Mouse (Mus musculus) urinary bladder, postnatal 25 days (tissue): Measurements from ENCODE around the gene Cd300ld5.
A peak's percentile ranks its signal among the peaks of the same experiment; 100 is the strongest.
"Not testable (repeated sequence)": the region's sequence is repeated elsewhere in the genome, so short reads cannot be mapped to it uniquely, and the experiment has no call there.

Experiments used
- DNase-seq: peaks from one replicate; pipeline ENCODE4 v3.0.0; 2022; ENCODE audit warnings: low spot score

Cd300ld5 gene

DNA sequence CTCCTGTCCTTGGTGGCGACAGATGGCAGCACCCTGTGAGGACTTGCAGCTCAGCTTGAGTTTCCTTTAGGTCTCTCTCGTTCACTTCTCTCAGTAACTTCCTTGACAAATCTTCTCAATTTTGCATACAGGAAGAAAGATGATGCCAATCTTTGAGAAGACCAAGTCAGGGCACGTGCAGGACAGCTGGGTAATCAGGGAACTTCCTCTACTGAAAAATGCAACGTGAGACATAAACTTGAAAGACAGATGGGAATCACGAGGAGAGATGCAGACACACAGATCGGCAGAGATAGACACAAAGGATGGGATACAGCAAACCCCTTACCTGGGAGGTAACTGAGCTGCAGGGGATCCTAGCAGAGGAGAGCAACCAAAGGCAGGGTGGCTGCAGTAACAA is at the start of gene Cd300ld5:
Gene Cd300ld5 (minus strand): TSS at position 101 of the 400 bp plus-strand sequence.
- not testable (repeated sequence) for DNase-seq

DNA sequence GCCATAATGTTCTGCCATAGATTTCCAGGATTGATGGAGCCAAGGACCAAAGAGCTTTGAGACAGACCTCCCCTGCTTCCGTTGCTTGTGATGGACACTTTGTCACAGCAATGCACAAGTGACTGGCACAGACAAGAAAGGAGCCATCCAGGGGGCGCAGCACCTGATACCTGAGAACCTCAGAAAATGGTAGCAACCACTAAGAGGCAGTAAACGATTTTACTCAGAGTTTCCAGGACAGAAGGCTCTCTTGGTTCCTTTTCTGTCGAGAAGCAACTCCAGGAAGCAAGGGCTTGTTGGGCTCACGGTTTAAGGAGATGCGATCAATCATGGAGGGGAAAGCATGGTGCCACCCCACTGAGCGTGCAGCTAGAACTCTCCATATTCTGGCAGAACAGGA is 48.6 kb upstream of the Cd300ld5 start:
- no peak for DNase-seq

DNA sequence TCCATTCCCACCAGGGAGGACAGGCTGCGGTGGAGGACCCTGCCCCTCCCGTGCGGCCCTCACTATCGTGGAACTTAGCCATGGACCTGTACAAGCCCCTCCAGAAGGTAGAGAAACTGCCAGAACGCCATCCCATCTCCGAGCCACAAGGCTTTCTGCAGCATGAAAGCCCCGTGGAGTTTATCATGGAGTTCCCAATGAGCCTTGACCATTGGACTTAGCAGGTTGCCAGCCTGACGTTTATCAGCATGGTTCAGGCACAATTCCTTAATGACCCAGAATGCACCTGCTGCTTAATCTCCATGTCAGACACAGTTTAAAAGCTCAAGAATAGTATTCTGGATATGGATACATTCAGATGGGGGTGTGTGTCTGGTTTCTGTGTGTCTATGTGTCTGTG is 47.5 kb upstream of the Cd300ld5 start:
- no peak for DNase-seq

DNA sequence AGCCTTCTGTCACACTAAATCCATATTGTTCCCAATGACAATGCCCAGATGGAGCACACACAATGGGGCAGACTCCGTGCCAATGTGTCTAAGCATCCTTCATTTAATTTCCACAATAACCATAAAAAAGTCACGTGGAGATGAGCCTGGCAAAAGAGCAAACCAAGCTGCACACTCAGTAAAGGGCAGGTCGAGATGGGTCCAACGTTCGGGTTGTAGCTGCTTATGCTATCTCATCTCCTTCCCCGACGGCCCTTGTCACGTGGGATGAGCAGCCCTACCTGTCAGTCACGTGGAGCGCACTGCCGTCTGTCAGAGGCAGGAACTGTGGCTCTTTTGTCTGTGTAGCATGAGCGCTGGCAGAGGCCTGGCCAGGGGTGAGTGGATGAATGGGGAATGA is 47.0 kb upstream of the Cd300ld5 start:
- DNase-seq: no peak

GRCm38 (mm10) chr11:115083376-115084139 is 46.0 kb upstream of the Cd300ld5 start:
- DNase-seq: peak; percentile 75

- DNase-seq: no peak
Measured at GRCm38 (mm10) chr11:115082196-115082595, 44.6 kb upstream of the Cd300ld5 start.

DNA sequence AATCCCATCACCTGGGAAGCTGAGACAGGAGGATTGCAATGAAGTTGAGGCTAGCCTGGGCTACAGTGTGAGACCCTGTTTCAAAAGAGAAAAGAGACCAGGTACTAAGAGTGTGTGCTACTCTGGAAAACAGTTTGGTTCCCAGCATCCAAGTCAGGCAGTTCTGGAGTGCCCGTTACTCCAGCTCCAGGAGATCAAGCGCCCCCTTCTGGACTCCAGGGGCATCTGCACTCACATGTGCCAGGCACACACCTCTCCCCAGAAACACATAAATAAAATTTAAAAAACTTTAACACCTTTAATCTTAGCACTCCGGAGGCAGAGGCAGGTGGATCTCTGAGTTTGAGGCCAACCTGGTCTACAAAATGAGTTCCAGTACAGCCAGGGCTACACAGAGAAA is 43.8 kb upstream of the Cd300ld5 start:
- DNase-seq: no peak

GRCm38 (mm10) chr11:115080886-115081285 is 43.3 kb upstream of the Cd300ld5 start:
- DNase-seq: peak; percentile 14

DNA sequence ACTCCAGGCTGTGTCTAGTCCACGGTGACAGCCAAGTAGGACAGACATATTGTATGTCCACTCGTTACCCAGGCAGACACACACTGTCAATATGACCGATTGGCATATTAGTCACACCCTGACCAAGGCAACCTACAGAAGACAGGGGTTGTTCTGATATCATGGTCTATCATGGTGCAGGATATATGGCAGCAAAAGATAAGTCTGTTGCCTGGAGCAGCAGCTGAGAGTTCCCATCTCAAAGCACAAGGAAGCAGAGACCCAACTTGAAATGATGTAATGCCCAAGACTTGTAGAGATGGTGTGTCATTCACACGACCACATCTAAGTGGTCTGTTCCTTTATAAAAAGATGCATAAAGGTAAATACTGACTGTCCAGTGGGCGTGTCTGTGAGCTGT is 41.1 kb upstream of the Cd300ld5 start:
- no peak for DNase-seq

DNA sequence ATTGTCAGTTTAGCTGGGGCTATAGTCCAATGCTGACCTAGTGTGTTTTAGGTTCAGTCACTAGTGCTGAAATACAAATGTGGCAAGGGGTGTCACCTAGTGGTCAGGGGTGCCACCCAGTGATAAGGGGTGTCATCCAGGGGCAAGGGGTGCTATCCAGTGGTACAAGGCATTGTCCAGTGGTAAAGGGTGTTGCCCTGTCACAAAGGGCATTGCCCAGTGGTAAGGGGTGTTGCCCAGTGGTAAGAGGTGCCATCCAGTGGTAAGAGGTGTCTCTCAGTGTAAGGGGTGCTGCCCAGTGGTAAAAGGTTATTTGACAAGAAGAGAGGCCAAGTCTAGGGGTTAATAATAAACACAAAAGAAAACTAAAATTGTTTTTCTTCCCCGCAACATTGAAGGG is 39.9 kb upstream of the Cd300ld5 start:
- no peak for DNase-seq

DNA sequence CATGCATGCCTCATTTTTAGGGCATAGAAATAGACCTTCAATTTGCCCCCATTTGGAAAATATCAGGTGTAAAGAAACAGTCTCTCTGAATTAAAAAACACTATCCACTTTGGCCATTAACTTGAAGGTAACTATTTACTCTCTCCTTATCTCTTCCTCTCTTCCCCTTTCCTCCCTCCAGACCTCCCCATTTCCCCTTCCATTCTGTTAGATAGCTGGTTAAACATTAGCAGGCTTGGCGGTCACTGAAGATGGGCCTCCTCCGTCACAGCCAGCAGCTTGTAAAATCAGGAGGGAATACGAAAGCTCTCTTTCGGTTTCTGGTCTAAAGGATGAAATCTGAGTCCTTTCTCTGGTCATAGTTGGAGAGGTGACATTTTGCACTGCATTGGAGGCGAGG is 38.3 kb upstream of the Cd300ld5 start:
- DNase-seq: no peak

- DNase-seq: no peak
Measured at GRCm38 (mm10) chr11:115075407-115075806, 37.8 kb upstream of the Cd300ld5 start.

DNA sequence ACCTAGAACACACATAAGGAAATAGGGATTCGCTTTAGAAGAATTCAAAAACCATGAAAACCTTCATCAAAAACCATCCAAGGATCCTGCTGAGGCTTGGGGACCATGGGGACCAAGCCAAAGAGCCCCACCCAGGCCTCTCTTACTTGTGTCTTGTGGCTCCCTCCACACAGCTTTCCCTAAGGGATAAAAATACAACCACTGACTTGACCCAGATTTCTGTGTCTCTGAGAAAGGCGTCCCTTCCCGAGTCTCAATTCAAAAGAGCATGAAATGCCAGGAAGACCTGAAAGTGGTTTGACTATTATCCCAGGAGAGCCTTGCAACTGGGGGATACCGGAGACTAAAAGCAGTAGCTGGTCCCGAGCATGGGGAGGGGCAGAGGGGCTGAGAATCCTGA is 35.4 kb upstream of the Cd300ld5 start:
- DNase-seq: no peak

GRCm38 (mm10) chr11:115071631-115072294 is 34.2 kb upstream of the Cd300ld5 start:
- peak; percentile 16 for DNase-seq

DNA sequence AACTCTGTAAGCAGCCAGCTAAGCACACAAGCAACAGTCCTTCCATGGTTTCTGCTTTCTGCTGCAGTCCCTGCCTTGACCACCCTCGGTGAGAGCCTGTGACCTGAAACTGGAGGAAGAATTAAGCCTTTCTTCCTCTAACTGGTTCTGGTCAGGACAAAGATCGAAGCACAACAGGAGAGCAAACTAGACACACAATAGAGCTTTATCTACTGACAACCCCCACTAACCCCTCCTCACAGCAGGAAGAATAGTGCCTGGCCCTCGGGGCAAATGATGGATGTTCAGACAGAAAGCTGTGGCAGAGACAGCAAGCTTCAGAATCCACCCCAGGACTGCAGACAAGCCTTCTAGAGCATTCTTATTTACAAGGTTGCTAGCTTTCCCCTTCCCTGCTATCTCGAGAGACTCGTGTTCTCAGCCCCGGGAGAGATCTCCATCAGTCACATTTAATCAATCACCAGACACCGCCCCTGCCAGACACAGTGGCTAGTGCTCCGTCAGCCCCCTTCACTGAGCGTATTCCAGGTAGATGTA is 33.5 kb upstream of the Cd300ld5 start:
- DNase-seq: no peak

DNA sequence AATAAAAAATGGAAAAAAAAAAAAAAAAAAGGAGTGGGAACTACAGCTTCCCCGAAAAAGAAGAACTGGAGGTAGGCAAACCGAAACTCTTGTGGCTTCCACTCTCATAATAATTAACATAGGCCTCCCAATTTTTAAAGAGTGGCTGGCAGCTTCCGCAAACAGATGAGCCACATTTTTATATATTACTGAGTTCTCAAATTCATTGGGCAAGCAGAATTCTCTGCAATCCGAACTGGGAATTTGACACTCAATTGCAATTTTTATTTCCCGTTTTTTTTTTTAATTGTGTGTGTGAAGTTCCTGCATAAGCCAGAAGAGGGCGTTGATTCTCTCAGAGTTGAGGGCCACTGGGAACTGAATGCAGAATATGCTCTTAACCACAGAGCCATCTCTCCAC is 29.2 kb upstream of the Cd300ld5 start:
- DNase-seq: no peak

DNA sequence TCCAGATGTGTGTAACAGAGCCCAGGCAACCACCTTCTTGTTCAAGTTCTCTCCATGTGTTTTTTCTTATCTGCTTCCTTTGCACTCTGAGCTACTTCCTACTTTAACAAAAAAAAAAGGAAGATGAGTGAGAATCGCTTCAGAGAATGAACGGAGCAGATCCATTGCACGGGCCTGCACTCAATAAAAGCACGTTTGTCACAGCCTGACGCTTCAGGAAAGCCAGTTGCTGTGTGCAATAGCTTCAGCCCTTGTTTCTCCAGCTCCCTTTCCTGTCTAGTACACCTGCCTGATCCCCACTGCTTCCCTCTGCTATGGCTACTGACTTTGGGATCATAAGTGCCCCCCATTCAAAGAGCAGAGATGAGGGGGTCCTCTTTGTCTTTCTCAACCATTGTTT is 24.5 kb upstream of the Cd300ld5 start, which contains the start of gene Cd300e:
Gene Cd300e (minus strand): TSS at position 101 of the 400 bp plus-strand sequence.
- no peak for DNase-seq

DNA sequence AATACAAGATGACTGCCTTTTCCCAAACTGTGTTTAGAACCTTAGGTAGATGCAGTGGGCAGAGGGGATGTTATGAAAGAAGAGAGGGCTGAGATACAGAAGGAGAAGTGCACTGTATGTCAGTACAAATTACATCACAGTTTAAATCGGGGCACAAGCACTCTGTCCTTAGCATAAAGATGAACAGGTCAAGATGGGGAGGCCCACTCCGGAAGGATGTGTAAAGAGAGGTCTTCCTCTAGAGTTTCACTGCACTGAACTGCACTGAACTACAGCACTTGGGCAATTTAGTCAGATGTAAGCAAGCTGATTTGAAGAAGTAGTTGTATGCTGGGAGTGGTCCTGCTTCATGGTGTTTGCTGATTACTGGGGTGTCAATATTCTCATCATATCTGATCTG is 22.2 kb upstream of the Cd300ld5 start:
- no peak for DNase-seq

DNA sequence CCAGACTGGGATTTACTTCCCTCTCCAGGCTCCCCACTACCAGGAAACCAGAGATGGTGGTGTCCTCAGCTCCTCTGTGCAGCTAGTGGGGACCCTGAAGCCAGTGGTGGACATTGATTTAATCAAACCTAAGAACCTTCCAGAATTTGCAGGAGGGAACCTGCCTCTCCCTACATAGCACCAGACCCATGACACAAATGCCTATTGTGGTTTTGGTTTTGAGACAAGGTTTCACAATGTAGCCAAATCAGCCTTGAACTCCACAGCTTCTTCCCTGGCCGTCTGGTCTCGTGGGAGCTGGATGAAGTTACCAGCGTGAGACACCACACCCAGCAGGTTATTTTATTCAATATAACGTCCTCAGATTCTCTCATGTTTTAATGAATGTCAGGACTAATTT is 21.1 kb upstream of the Cd300ld5 start:
- no peak for DNase-seq

DNA sequence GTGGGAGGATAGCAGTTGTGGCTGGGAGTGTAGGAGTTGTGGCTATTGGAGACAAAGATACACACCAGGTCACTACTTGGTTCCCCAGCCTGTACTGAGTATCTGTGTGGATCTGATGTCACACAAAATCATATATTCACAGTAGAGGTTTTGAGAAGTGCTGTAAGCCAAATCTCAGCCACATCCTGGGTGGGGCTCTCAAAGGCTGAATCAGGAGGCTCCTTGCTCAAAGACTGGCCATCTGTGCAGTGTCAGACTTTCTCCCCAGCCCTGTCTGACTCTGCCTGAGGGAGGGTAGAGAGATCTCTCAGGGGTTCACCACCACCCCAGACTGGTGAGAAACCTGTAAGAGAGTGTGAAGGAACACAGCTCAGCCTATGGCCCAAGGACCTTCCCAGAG is 17.0 kb upstream of the Cd300ld5 start:
- no peak for DNase-seq

GRCm38 (mm10) chr11:115052991-115053390 is 15.4 kb upstream of the Cd300ld5 start:
- DNase-seq: no peak

- DNase-seq: peak; percentile 18
Measured at GRCm38 (mm10) chr11:115052206-115052605, 14.6 kb upstream of the Cd300ld5 start.

DNA sequence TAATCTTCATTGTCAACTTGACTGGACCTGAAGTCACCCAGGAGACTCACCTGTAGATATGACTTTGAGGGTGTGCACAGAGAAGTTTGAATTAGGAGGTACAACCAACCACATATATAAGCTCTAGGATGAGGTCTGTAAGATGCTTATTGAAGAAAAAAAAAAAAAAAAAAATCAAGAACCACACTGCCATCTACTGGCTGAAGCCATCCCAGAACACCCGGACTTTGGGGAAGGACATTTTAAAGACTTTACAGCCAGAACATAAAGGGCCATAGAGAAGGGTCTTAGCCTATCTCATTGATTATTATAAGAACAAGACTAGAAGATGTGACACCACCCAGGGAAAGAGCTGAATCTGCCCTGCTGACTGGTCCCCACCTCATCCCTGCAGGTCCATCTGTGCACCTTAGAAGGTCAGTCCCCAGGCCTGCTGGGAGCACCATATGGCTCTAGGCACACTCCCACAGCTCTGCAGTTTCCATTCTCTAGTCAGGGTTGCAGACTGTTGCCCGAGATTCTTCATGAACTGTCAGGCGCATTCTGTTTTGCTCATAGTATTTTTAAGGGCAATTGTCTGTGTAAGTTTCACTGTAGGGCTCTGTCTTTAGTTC is 11.8 kb upstream of the Cd300ld5 start:
- DNase-seq: no peak
